Mouse (Mus musculus) adrenal gland, postnatal 4 days (tissue): ENCODE data around the gene Ltbp1. TPM values are rescaled to one million over a fixed set of nuclear protein-coding genes. Genes with fewer than 3 reads are reported as not detected.

ENCODE experiments used
- DNase-seq, 2 experiments: peaks; one replicate each; pipeline ENCODE4 v3.0.0; 2021 to 2022; ENCODE audit warnings: low spot score in 2 of 2, mixed read lengths in 2 of 2
- total RNA-seq, 2 experiments: library from RNA; stranded (reverse); gene quantifications; 2 replicates each; pipeline ENCODE4 v1.2.3; 2021

The Ltbp1 gene
- total RNA-seq, 2 experiments from 2014 or later = 26.8 to 39.2 TPM

- no peak for DNase-seq
These were observed 163.3 kb downstream of the Ltbp1 start for GRCm38 (mm10) chr17:75168572-75169200.

GRCm38 (mm10) chr17:75171659-75172058 lies 166.3 kb downstream of the Ltbp1 start:
- DNase-seq = no peak

GRCm38 (mm10) chr17:75172685-75173205 lies 167.4 kb downstream of the Ltbp1 start:
- no peak for DNase-seq

- DNase-seq = no peak
These were observed 169.1 kb downstream of the Ltbp1 start for GRCm38 (mm10) chr17:75174501-75174900.

GRCm38 (mm10) chr17:75177920-75178867 lies 172.8 kb downstream of the Ltbp1 start:
- DNase-seq = no peak

GRCm38 (mm10) chr17:75179001-75179400 lies 173.6 kb downstream of the Ltbp1 start:
- DNase-seq = no peak

- DNase-seq = no peak
These were observed 174.9 kb downstream of the Ltbp1 start for GRCm38 (mm10) chr17:75180301-75180700.

GRCm38 (mm10) chr17:75180956-75181588 lies 175.7 kb downstream of the Ltbp1 start:
- no peak for DNase-seq

GRCm38 (mm10) chr17:75182319-75183001 lies 177.1 kb downstream of the Ltbp1 start:
- no peak for DNase-seq

- no peak for DNase-seq
These were observed 181.6 kb downstream of the Ltbp1 start for GRCm38 (mm10) chr17:75186732-75187509.

- no peak for DNase-seq
These were observed 191.6 kb downstream of the Ltbp1 start for GRCm38 (mm10) chr17:75196952-75197351.

- DNase-seq = no peak
These were observed 193.4 kb downstream of the Ltbp1 start for GRCm38 (mm10) chr17:75198767-75199166.

GRCm38 (mm10) chr17:75199694-75200093 lies 194.3 kb downstream of the Ltbp1 start:
- no peak for DNase-seq

GRCm38 (mm10) chr17:75202314-75202713 lies 196.9 kb downstream of the Ltbp1 start:
- no peak for DNase-seq

GRCm38 (mm10) chr17:75204065-75204464 lies 198.7 kb downstream of the Ltbp1 start:
- no peak for DNase-seq

- DNase-seq = no peak
These were observed 200.9 kb downstream of the Ltbp1 start for GRCm38 (mm10) chr17:75206281-75206680.

- DNase-seq = no peak
These were observed 202.9 kb downstream of the Ltbp1 start for GRCm38 (mm10) chr17:75208164-75208698.

- no peak for DNase-seq
These were observed 205.2 kb downstream of the Ltbp1 start for GRCm38 (mm10) chr17:75210526-75210925.

GRCm38 (mm10) chr17:75216362-75216761 lies 211.0 kb downstream of the Ltbp1 start:
- no peak for DNase-seq

GRCm38 (mm10) chr17:75218700-75219099 lies 213.3 kb downstream of the Ltbp1 start:
- DNase-seq = no peak
